Mouse (Mus musculus): ENCODE data around the gene Car9. TPM values are rescaled to one million over a fixed set of nuclear protein-coding genes. Genes with fewer than 3 reads are reported as not detected.
A peak's percentile ranks its signal among the peaks of the same experiment; 100 is the strongest.

Gene Car9
- total and polyA plus RNA-seq, 2 experiments = 0.20 to 0.28 TPM

DNA sequence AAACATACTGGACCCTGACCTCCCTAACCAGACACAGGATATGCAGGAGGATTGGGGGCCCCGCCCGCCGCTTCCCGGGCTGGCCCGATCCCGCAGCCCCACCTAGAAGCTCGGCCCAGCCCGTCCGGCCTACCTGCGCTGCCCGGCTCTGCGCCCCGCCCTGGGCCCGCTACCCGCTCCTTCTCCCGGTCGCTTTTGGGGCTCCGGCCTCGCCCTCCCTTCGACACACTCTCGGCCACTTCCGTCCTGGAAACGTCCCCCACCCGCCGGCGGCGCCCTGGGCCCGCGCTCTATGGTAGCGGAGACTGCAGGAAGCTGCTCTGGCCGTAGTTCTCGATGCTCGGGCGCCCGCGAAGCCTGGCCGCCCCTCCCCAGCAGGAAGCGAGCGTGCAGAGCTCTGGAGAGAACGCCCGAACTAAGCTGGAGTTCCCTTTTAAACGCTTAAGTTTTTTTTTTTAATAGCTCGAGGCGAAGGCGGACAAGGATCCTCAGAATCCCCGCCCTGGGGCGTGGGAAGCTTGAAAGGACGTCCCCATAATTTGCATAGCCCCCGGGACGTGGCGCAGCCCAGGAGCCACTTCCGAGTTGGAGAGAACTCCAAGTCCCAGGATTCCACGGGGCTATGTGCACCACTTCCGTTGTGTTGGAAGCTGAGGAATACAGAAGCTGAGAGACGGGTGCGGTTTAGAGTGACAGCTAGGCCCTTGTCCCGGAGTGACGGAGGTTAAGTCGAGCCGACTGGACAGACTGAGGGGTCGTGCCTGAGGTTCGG, 55.4 kb downstream of the Car9 start, which contains the start of the genes Creb3 and Tln1:
Creb3 (plus strand) TSS at position 336 of the 772 bp plus-strand sequence.
Tln1 (minus strand) TSS at position 695 of the 772 bp plus-strand sequence.
- Histone ChIP-seq H3K4me1 (ENCODE audit: control insufficient read depth, insufficient read depth, low read length) (peaks cover 24% of the 10 kb centered on the region), H3K4me3 (ENCODE audit: insufficient read depth, low read depth, low read length) (peak within 1 kb of the TSS; percentile 87), H3K27me3 (ENCODE audit: control insufficient read depth, insufficient read depth, low read length) (no peaks in the 10 kb centered on the region), H3K9ac (ENCODE audit: low read depth, low read length) (peak within 1 kb of the TSS; percentile 95), H3K79me2 (ENCODE audit: control insufficient read depth, insufficient read depth, low read length) (peaks cover 21% of the 10 kb centered on the region), H3K27ac (replicated peaks; ENCODE audit: insufficient read depth, low read depth, low read length) (peak within 1 kb of the TSS; percentile 88), H3K36me3 (ENCODE audit: control insufficient read depth, insufficient read depth, low read length) (peaks cover 21% of the 10 kb centered on the region; the same call in 1 of the 2 replicates)
- under 1% methylated on average over 62 of the region's 62 CpGs for WGBS
- peak; percentile 81 for TF ChIP-seq POLR2A (IDR thresholded peaks at IDR 0.05; ENCODE audit: extremely low read depth, insufficient read depth, low read length)
- TF ChIP-seq CTCF (IDR thresholded peaks at IDR 0.05; ENCODE audit: low read depth, low read length) = no peak
- peak; percentile 97 for DNase-seq (ENCODE audit: extremely low read depth, low read depth, low spot score)

DNA sequence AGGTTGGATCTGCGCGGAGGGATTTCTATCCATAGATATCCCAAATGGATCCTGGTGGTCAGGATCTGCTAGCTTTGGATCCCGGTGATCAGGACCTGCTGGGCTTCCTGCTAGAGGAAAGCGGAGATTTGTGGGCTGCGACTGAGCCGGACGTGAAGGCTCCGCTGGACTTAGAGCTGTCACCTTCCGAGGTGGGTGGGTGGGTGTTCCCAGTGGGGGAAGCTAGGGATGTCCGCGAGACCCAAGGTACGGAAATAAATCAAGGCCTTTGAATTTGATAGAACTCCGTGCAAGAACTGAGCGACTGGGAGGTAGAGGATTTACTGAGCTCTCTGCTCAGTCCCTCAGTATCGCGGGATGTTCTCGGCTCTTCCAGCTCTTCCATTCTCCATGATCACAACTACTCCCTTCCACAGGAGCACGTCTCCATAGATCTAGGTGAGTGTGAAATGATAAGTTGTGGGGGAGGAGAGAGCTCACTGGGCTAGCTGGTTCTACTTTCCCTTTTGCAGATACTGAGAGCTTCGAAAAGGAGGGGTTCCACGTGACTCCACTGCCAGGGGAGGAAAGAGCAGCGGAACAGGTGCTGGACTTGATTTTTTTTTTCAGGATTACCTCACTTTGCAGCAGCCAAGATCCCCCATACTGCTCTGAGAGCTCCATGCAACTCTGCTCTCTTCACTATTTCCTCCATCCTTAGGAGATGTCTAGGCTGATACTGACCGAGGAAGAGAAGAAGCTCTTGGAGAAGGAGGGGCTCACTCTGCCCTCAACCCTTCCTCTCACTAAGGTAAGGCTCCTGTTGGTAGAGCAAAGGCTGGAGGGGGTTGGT, 56.2 kb downstream of the Car9 start:
- Histone ChIP-seq H3K36me3 (ENCODE audit: control insufficient read depth, insufficient read depth, low read length) (peaks cover 27% of the 10 kb centered on the region), H3K4me1 (ENCODE audit: control insufficient read depth, insufficient read depth, low read length) (peaks cover 24% of the 10 kb centered on the region), H3K79me2 (ENCODE audit: control insufficient read depth, insufficient read depth, low read length) (peaks cover 18% of the 10 kb centered on the region), H3K27me3 (ENCODE audit: control insufficient read depth, insufficient read depth, low read length) (no peaks in the 10 kb centered on the region), H3K27ac (replicated peaks; ENCODE audit: insufficient read depth, low read depth, low read length) (peak overlapping the region; percentile 74), H3K4me3 (ENCODE audit: insufficient read depth, low read depth, low read length) (peak overlapping the region; percentile 87), H3K9ac (ENCODE audit: low read depth, low read length) (peak overlapping the region; percentile 75)
- no peak for TF ChIP-seq POLR2A (IDR thresholded peaks at IDR 0.05; ENCODE audit: extremely low read depth, insufficient read depth, low read length)
- no peak for TF ChIP-seq CTCF (IDR thresholded peaks at IDR 0.05; ENCODE audit: low read depth, low read length)
- WGBS = 2% methylated on average over 22 of the region's 22 CpGs
- DNase-seq (ENCODE audit: extremely low read depth, low read depth, low spot score) = peak; percentile 33

Other genes starting within 250 kb of the Car9 start
- 0.13 and 0.28 TPM in 2 replicates for gene Atp8b5, start 239.8 kb upstream of the Car9 start, total RNA-seq (2014; rRNA removed)
- gene Atp8b5, start 239.8 kb upstream of the Car9 start, polyA plus RNA-seq (2012; rRNA removed) = 0.44 and 0.47 TPM in 2 replicates
- gene Rusc2, start 125.0 kb upstream of the Car9 start, total RNA-seq (2014; rRNA removed) = 14.2 and 15.9 TPM in 2 replicates
- 17.2 and 17.5 TPM in 2 replicates for gene Rusc2, start 125.0 kb upstream of the Car9 start, polyA plus RNA-seq (2012; rRNA removed)
- not detected in 2 replicates for gene Fam166b, start 77.8 kb upstream of the Car9 start, total RNA-seq (2014; rRNA removed)
- not detected in 2 replicates for gene Fam166b, start 77.8 kb upstream of the Car9 start, polyA plus RNA-seq (2012; rRNA removed)
- gene Tesk1, start 65.0 kb upstream of the Car9 start, total RNA-seq (2014; rRNA removed) = 3.0 and 3.2 TPM in 2 replicates
- 25.0 and 28.3 TPM in 2 replicates for gene Tesk1, start 65.0 kb upstream of the Car9 start, polyA plus RNA-seq (2012; rRNA removed)
- 2.8 and 3.6 TPM in 2 replicates for gene Cd72, start 52.3 kb upstream of the Car9 start, total RNA-seq (2014; rRNA removed)
- 1.3 and 4.9 TPM in 2 replicates for gene Cd72, start 52.3 kb upstream of the Car9 start, polyA plus RNA-seq (2012; rRNA removed)
- gene Sit1, start 23.2 kb upstream of the Car9 start, total RNA-seq (2014; rRNA removed) = not detected in 2 replicates
- gene Sit1, start 23.2 kb upstream of the Car9 start, polyA plus RNA-seq (2012; rRNA removed) = 0.13 and 0.51 TPM in 2 replicates
- 190 and 221 TPM in 2 replicates for gene Ccdc107, start 14.1 kb upstream of the Car9 start, total RNA-seq (2014; rRNA removed)
- gene Ccdc107, start 14.1 kb upstream of the Car9 start, polyA plus RNA-seq (2012; rRNA removed) = 260 and 344 TPM in 2 replicates
- 0.74 and 0.94 TPM in 2 replicates for gene Arhgef39, start 7.3 kb upstream of the Car9 start, total RNA-seq (2014; rRNA removed)
- 0.81 and 1.4 TPM in 2 replicates for gene Arhgef39, start 7.3 kb upstream of the Car9 start, polyA plus RNA-seq (2012; rRNA removed)
- 1.8 and 8.4 TPM in 2 replicates for gene Tpm2, start 16.8 kb downstream of the Car9 start, total RNA-seq (2014; rRNA removed)
- gene Tpm2, start 16.8 kb downstream of the Car9 start, polyA plus RNA-seq (2012; rRNA removed) = 3.8 TPM in 2 replicates
- gene Creb3, start 55.4 kb downstream of the Car9 start, total RNA-seq (2014; rRNA removed) = 37.8 and 41.1 TPM in 2 replicates
- 47.9 and 62.0 TPM in 2 replicates for gene Creb3, start 55.4 kb downstream of the Car9 start, polyA plus RNA-seq (2012; rRNA removed)
- gene Tln1, start 55.7 kb downstream of the Car9 start, total RNA-seq (2014; rRNA removed) = 39.9 and 42.8 TPM in 2 replicates
- 29.9 and 38.6 TPM in 2 replicates for gene Tln1, start 55.7 kb downstream of the Car9 start, polyA plus RNA-seq (2012; rRNA removed)
- gene Rgp1, start 71.7 kb downstream of the Car9 start, total RNA-seq (2014; rRNA removed) = 15.9 and 18.7 TPM in 2 replicates
- gene Rgp1, start 71.7 kb downstream of the Car9 start, polyA plus RNA-seq (2012; rRNA removed) = 33.2 and 44.5 TPM in 2 replicates
- 5.1 and 5.3 TPM in 2 replicates for gene Gba2, start 71.9 kb downstream of the Car9 start, total RNA-seq (2014; rRNA removed)
- gene Gba2, start 71.9 kb downstream of the Car9 start, polyA plus RNA-seq (2012; rRNA removed) = 8.9 and 10.9 TPM in 2 replicates
- not detected in 2 replicates for gene Msmp, start 77.5 kb downstream of the Car9 start, total RNA-seq (2014; rRNA removed)
- not detected in 2 replicates for gene Msmp, start 77.5 kb downstream of the Car9 start, polyA plus RNA-seq (2012; rRNA removed)
- gene Npr2, start 125.0 kb downstream of the Car9 start, total RNA-seq (2014; rRNA removed) = 22.9 and 29.2 TPM in 2 replicates
- 24.1 and 39.1 TPM in 2 replicates for gene Npr2, start 125.0 kb downstream of the Car9 start, polyA plus RNA-seq (2012; rRNA removed)
- 0.47 and 0.55 TPM in 2 replicates for gene Spag8, start 146.6 kb downstream of the Car9 start, total RNA-seq (2014; rRNA removed)
- 0.83 and 1.1 TPM in 2 replicates for gene Spag8, start 146.6 kb downstream of the Car9 start, polyA plus RNA-seq (2012; rRNA removed)
- gene Hint2, start 149.5 kb downstream of the Car9 start, total RNA-seq (2014; rRNA removed) = 202 and 236 TPM in 2 replicates
- 215 and 231 TPM in 2 replicates for gene Hint2, start 149.5 kb downstream of the Car9 start, polyA plus RNA-seq (2012; rRNA removed)
- 0.46 and 0.81 TPM in 2 replicates for gene Tmem8b, start 162.0 kb downstream of the Car9 start, total RNA-seq (2014; rRNA removed)
- 1.8 and 1.9 TPM in 2 replicates for gene Tmem8b, start 162.0 kb downstream of the Car9 start, polyA plus RNA-seq (2012; rRNA removed)
- gene Fam221b, start 162.2 kb downstream of the Car9 start, total RNA-seq (2014; rRNA removed) = not detected in 2 replicates
- gene Fam221b, start 162.2 kb downstream of the Car9 start, polyA plus RNA-seq (2012; rRNA removed) = 0.02 TPM in 1 of 2 replicates, not detected in the other
- gene Olfr70, start 193.8 kb downstream of the Car9 start, total RNA-seq (2014; rRNA removed) = not detected in 2 replicates
- not detected in 2 replicates for gene Olfr70, start 193.8 kb downstream of the Car9 start, polyA plus RNA-seq (2012; rRNA removed)
- not detected in 2 replicates for gene Olfr71, start 203.3 kb downstream of the Car9 start, total RNA-seq (2014; rRNA removed)
- gene Olfr71, start 203.3 kb downstream of the Car9 start, polyA plus RNA-seq (2012; rRNA removed) = not detected in 2 replicates
- gene Hrct1, start 220.2 kb downstream of the Car9 start, total RNA-seq (2014; rRNA removed) = 0.09 and 0.13 TPM in 2 replicates
- gene Hrct1, start 220.2 kb downstream of the Car9 start, polyA plus RNA-seq (2012; rRNA removed) = 0.07 and 0.21 TPM in 2 replicates
- 0.07 and 0.18 TPM in 2 replicates for gene Spaar, start 223.1 kb downstream of the Car9 start, total RNA-seq (2014; rRNA removed)
- 0.07 and 0.12 TPM in 2 replicates for gene Spaar, start 223.1 kb downstream of the Car9 start, polyA plus RNA-seq (2012; rRNA removed)